Mouse (Mus musculus): Measurements from ENCODE around the gene Nkx2-3.

The Nkx2-3 gene

DNA sequence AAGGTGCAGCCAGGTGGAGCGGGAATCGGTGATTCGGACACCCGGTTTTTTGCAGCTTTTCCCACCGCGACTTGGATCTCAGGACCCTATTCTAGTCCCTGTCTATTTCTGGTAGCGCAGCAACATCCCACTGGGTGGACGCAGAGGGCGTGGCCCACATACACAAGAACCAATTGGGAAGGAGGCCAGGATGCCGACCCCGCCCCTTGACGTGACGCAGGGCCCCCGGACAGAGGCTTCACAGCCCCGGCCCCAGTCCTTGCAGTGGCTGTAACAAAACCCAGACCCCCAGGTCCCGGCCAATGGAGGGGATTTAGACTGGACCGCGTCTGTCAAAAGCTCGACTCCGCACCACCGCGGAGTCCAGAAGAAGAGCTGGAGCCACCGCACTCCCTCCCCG, at the start of gene Nkx2-3:
Gene Nkx2-3 (plus strand): TSS at position 275 of the 400 bp plus-strand sequence.
- DNase-seq (ENCODE audit: low spot score in 2 of 2) = no peak

- DNase-seq (ENCODE audit: low spot score in 2 of 2) = peak in 1 of 2 experiments; percentile 13
Observed at GRCm38 (mm10) chr19:43563166-43563565, 49.0 kb upstream of the Nkx2-3 start.

- no peak for DNase-seq (ENCODE audit: low spot score in 2 of 2)
Observed at GRCm38 (mm10) chr19:43568298-43568697, 43.8 kb upstream of the Nkx2-3 start.

DNA sequence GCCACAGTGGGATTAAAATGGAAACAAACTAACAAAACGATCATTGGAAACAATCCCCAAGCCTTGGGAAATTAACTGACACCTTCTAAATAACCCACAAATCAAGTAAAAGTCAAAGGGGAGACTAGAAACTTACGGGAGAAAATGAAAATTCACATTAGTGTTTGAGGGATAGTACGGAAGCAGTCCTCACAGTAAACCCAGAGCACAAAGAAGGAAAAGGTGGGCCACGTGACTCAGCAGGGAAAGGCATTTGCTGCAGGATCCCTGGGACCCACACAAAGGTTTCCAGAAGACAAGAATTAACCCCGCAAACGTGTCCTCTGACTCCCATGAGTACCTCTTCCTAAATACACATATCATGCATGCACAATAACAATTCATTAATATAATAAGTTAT, 43.0 kb upstream of the Nkx2-3 start:
- DNase-seq (ENCODE audit: low spot score in 2 of 2) = no peak

- DNase-seq (ENCODE audit: low spot score in 2 of 2) = peak; percentile 50 to 60
Observed at GRCm38 (mm10) chr19:43570831-43571790, 41.0 kb upstream of the Nkx2-3 start.

GRCm38 (mm10) chr19:43579081-43579796, 32.9 kb upstream of the Nkx2-3 start:
- DNase-seq (ENCODE audit: low spot score in 2 of 2) = no peak

- no peak for DNase-seq (ENCODE audit: low spot score in 2 of 2)
Observed at GRCm38 (mm10) chr19:43581185-43581584, 30.9 kb upstream of the Nkx2-3 start.

DNA sequence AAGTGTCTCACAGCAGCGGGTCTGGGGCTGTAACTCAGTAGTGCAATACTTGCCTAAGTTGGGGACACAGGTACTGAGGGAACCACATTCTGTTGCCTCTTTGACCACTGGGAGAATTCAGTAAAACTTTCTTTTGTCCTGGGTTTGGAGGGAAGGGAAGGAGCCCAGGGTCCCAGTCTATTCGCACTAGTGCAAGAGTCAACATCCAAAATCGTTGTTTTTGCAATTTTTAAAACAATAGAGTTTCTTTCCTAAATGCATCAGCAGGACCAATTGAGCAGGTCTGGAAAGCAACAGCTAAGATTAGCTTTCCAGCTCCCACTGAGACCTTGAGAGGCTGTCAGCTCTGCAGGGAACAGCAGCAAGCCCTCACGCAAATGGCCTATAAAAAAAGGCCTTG, 28.9 kb upstream of the Nkx2-3 start:
- DNase-seq (ENCODE audit: low spot score in 2 of 2) = no peak

DNA sequence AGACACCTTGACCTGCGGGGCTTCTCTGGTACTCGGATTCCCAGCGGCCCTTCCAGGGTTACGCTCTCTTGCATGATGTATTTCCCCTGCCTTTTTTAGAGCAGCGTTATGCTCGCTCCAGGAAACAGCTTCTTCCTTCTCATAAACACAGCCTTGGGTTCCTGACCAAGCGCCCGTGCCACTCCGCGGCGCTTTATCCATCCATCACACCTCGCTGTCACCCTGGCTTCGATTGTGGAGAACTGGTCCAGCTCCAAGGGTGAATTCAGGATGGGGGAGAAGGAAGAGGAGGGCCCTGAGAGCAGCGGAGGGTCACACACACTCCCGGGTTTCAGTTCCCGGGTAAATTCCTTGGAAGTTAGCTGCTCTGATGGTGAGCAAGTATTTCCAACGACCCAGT, 28.5 kb upstream of the Nkx2-3 start:
- DNase-seq (ENCODE audit: low spot score in 2 of 2) = no peak

DNA sequence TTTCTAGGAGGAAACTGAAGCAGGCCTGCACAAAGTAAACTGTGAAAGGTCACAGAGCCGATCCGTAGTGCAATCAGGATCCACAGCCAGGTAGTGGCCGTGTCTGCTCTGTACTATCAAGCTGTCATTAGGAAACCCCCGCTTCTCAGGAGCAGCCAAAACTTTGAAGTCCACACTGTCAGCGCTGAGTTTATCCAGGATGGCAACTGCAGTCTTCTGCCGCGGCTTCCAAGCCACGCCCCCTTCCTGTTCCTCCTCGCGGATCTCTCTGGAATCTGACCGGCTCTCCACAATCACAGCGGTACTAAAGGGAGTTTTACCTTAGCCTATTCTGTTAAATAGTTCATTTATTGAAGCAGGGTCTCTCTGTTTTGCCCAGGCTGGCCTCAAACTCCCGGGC, 27.3 kb upstream of the Nkx2-3 start:
- peak in 1 of 2 experiments; percentile 16 for DNase-seq (ENCODE audit: low spot score in 2 of 2)

DNA sequence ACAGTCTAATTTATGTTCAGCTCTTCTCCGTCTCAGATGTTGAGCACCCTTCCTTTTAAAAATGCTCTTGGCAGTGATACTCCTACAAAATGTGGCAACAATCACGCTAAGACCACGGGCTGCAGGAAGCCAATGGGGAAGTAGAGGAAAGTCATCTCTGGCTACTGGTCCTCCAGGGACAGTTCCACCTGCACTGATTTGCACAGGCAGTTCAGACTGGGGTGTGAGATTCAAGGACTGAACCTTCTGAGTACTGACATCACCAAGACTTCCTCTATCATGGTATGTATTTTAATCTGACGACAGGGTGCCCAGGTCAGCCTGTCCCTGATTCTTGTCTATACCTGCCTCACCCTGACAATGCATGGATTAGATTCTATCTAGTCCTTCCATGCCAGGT, 20.1 kb upstream of the Nkx2-3 start:
- no peak for DNase-seq (ENCODE audit: low spot score in 2 of 2)

DNA sequence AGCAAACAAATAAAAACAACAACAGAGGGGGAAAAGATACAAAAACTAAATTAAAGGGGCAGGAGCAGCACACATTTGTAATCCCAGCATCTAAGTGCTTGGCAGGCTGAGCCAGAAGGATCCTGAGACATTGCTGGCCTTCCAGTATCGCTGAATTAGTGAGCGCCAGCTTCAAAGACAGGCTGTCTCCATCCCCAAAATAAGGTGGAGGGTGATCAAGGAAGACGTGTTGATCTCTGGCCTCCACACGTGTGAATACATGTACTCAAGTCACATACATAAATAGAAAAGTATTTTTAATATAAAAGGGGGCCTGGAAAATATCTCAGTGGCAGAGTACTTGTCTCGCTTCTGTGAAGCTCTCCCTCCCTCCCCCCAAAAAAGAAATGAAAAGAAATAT, 15.1 kb upstream of the Nkx2-3 start:
- DNase-seq (ENCODE audit: low spot score in 2 of 2) = no peak

- DNase-seq (ENCODE audit: low spot score in 2 of 2) = no peak
Observed at GRCm38 (mm10) chr19:43598741-43599660, 13.1 kb upstream of the Nkx2-3 start.

DNA sequence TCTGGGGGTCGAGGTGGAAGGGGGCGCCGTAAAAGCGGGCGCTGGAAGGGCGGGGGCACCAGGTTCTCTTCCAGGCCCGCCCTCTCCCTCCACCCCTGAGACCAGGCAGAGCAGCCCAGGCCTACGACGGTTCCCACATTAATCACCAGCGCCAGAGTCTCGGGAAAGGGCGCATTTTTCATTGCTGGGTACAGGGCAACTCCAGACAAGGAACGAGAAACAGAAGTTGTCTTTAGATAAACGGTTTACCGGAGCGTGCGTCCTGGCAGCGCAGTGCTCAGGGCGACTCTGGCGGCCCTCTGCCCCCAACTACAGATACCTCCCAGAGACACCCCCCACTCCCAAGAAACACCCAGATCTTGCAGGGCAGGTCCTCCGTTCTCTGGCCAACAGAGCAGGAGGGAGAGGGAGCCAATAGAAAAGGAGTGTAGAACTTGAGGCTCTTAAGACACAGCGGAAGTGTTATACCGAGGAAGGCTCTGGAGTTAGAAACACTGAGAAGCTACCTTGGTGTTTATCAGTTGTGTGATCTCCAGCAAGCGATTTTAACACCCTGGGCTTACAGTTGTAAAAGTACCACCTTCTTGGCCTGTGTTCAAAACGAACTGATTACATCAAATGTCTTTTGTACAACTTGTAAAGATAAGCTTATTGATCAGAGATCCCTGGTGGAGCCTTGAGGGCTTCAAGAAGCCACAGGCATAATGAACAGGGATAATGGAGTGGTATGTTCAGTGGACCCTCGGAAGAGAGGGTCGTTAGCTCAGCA, 12.2 kb upstream of the Nkx2-3 start:
- no peak for DNase-seq (ENCODE audit: low spot score in 2 of 2)

- no peak for DNase-seq (ENCODE audit: low spot score in 2 of 2)
Observed at GRCm38 (mm10) chr19:43600545-43601331, 11.4 kb upstream of the Nkx2-3 start.

- DNase-seq (ENCODE audit: low spot score in 2 of 2) = no peak
Observed at GRCm38 (mm10) chr19:43601440-43601839, 10.7 kb upstream of the Nkx2-3 start.

GRCm38 (mm10) chr19:43601996-43602590, 10.0 kb upstream of the Nkx2-3 start:
- DNase-seq (ENCODE audit: low spot score in 2 of 2) = no peak

DNA sequence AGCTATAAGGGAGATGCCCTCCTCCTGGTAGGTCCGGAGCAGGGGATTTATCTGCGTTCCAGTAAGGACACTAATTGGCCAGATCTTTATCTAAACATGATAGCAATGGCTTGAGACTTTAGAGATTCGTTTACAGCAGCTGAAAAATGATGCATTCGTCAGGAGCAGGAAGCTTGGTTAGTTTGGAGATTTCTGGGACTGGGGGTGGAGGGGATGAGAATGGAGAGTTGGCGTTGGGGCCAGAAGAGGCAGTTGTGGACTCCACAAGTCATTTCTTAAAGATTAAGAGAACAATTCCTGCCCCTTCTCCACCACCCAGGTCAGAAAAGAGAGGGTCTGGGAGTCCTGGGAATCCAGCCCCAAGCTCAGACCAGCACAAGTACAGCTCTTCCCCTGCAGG, 8.6 kb upstream of the Nkx2-3 start:
- no peak for DNase-seq (ENCODE audit: low spot score in 2 of 2)

- no peak for DNase-seq (ENCODE audit: low spot score in 2 of 2)
Observed at GRCm38 (mm10) chr19:43604492-43605120, 7.5 kb upstream of the Nkx2-3 start.

Measured in urinary bladder, adult 18-20 months (tissue).